Mouse (Mus musculus) cerebellum, postnatal 4 days (tissue): ENCODE measurements at regions not wholly inside any gene's neighbourhood (a gene's known extent, or its start where the extent isn't known, plus 50 kb on each side); places are given as distances from the start of the nearest gene placed in this dataset.

Experiments
- DNase-seq, 2 experiments: peaks; one replicate each; pipeline ENCODE4 v3.0.0; 2022; ENCODE audit warnings: low spot score in 2 of 2, mixed read lengths in 1 of 2

GRCm38 (mm10) chr19:26475754-26476153 is 129.1 kb upstream of the Smarca2 start:
- no peak for DNase-seq

GRCm38 (mm10) chr19:26478055-26478737 is 126.7 kb upstream of the Smarca2 start:
- no peak for DNase-seq

- DNase-seq = no peak
These were observed 120.5 kb upstream of the Smarca2 start for GRCm38 (mm10) chr19:26484322-26484721.

- DNase-seq = no peak
These were observed 112.0 kb upstream of the Smarca2 start for GRCm38 (mm10) chr19:26492806-26493205.

GRCm38 (mm10) chr19:26501064-26501463 is 103.8 kb upstream of the Smarca2 start:
- DNase-seq = no peak

GRCm38 (mm10) chr19:26504027-26504426 is 100.8 kb upstream of the Smarca2 start:
- DNase-seq = no peak

- DNase-seq = no peak
These were observed 98.0 kb upstream of the Smarca2 start for GRCm38 (mm10) chr19:26506802-26507201.

- DNase-seq = no peak
These were observed 96.9 kb upstream of the Smarca2 start for GRCm38 (mm10) chr19:26507986-26508385.

- peak in 1 of 2 experiments; percentile 6 for DNase-seq
These were observed 96.2 kb upstream of the Smarca2 start for GRCm38 (mm10) chr19:26508616-26509015.

GRCm38 (mm10) chr19:26509240-26509639 is 95.6 kb upstream of the Smarca2 start:
- no peak for DNase-seq

GRCm38 (mm10) chr19:26510185-26510584 is 94.7 kb upstream of the Smarca2 start:
- no peak for DNase-seq

GRCm38 (mm10) chr19:26510887-26511286 is 94.0 kb upstream of the Smarca2 start:
- DNase-seq = no peak

GRCm38 (mm10) chr19:26511756-26512155 is 93.1 kb upstream of the Smarca2 start:
- no peak for DNase-seq

- DNase-seq = no peak
These were observed 80.3 kb upstream of the Smarca2 start for GRCm38 (mm10) chr19:26524583-26524982.

- no peak for DNase-seq
These were observed 73.5 kb upstream of the Smarca2 start for GRCm38 (mm10) chr19:26531390-26531789.

GRCm38 (mm10) chr19:26532509-26532908 is 72.3 kb upstream of the Smarca2 start:
- DNase-seq = no peak

- no peak for DNase-seq
These were observed 59.2 kb upstream of the Smarca2 start for GRCm38 (mm10) chr19:26545671-26546070.

GRCm38 (mm10) chr19:26547522-26547921 is 57.3 kb upstream of the Smarca2 start:
- no peak for DNase-seq

GRCm38 (mm10) chr19:26548562-26549270 is 56.1 kb upstream of the Smarca2 start:
- DNase-seq = no peak

- no peak for DNase-seq
These were observed 54.6 kb upstream of the Smarca2 start for GRCm38 (mm10) chr19:26550299-26550698.
